Mouse (Mus musculus): ENCODE measurements around the gene Evx2.

Gene Evx2

DNA sequence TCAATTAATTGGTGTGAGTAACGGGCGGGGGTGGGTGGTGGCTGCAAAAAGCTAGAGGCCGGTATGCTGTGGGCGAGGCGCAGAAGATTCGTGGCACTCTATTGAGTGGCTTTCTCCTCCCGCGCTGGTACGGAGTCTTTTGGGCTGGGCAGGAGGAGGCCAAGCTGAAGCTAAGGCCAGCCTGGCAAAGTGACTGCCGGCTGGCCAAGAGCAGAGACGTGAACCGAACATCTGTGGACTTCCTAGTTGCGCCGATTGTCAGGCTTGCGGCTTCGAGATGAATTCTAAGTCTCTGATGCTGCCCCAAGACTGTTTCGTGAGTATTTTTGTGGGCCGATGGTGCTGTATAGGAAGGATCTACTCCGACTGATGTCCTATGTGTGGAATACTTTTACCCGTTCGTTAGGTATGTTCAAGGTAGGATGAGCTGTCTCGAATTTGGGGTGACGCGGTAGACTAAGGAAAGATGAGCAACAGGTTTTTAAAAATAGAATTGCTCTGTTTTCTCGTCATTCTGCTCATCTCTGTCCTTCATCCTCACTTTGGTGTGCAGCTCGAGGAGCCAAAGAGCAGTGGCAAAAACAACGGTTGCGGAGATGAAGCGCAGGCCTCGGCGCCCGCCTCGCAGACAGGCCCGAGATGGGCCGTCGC is 8.0 kb upstream of the Evx2 start:
- no peak for DNase-seq (ENCODE audit: low spot score in 2 of 2)

DNA sequence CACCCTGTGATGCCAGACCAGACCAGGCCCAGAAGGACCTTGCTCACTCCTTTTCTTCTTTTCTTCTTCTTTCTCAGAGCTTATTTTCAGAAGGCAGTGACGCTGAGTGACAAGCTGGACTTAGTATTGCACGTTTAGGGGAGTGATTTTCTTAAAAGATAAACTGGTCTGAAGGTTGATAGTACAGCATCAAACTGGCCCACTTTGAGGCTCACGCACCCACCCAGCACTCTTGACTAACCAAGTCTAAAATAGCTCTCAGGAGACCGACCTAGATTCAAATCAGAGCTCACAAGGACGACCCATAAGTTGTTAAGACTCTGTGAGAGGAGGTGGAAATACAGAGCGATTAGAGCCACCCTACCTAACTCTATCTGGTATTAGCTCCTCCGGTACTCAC is 7.1 kb upstream of the Evx2 start:
- DNase-seq (ENCODE audit: low spot score in 2 of 2) = no peak

DNA sequence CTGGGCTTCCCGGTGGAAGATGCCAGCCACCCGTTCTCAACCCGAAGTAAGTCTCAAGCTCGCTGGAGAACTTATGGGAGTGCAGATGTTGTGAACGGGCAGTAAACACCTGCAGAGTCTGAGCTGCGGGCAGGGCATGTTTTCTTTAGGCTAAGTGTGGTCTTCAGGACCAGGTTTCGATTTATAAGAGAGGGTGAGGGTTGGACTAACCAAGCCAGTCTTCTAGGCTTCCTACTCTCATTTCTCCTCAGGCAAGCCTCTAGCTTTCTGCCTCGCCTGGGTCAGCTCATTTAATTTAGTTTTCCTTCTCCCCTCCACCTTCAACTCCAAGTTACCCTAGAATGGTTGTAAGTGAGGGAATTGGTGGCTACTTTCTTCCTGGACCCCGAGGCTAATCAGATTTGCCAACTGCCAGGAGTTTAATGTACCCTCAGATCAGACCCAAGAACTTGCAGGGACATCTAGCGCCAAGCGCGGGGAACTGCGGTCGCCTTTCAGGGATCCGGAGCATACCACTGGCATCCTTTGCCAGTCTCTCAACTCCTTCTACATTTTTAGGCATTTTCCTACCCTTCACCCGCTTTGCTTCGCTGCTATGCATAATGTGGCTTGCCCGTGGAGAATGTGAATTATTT is 4.1 kb upstream of the Evx2 start:
- no peak for DNase-seq (ENCODE audit: low spot score in 2 of 2)

DNA sequence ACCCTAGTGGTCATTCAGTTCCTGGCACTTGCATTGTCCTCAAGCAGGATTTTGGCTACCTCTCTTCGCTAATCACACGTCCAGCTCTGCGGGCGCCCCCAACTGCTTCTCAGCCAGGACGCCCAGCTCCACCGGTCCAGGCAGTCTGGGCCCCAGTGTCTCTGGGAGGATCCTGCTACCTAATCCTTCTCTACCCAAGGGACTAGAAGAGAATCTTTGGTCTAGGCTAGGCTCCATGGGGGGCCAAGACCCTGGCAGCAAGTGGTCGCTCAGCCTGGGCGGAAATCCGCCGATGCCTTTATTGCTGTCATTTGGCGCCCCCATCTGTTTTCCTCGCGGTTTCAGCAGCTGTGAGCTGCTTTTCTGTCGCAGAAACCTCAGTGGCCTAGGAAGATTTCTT is 2.3 kb upstream of the Evx2 start:
- DNase-seq (ENCODE audit: low spot score in 2 of 2) = no peak

DNA sequence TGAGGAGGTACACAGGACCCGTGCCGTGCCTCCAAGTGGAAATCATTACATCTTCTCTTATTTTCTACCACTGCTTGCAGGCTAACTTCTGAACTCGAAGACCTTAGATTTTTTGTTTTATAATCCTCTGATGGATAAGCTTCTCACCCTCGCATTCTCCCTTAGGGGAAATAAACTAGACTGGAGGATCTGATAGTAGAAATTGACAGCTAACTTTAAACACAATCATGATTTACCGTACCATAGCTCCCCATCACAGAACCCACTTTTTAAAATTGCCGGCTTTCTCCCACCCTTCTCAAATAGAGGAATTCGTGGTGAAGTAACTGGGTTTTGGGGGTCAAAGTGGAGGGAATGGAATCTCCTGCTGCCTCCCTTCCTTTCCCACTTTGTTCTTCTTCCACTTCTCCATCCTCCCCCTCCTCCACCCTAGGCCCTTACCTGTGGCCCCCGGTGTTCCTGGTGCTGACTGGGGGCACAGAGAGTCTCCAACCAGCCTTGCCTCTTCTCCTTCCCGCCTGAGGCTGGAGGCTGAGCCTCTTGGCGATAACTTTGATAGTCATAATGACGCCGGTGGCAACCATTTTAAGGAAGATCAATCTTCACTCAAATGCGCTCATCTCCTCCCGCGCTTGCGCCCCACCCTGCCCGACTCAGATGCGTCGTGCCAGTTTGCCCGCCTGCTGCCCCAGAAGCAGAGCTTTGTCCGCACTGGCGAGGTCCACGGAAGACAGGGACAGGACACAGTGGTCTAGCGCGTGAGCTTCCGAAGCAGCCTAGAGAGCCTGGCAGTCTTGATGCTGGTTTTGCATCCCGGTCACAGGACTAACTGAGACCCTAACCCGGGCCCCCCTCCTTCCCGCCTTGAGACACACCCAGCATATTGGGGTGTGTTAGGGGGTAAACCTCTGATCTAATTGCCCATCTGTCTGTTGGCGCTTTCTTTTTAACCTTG is 1.3 kb upstream of the Evx2 start:
- no peak for DNase-seq (ENCODE audit: low spot score in 2 of 2)

DNA sequence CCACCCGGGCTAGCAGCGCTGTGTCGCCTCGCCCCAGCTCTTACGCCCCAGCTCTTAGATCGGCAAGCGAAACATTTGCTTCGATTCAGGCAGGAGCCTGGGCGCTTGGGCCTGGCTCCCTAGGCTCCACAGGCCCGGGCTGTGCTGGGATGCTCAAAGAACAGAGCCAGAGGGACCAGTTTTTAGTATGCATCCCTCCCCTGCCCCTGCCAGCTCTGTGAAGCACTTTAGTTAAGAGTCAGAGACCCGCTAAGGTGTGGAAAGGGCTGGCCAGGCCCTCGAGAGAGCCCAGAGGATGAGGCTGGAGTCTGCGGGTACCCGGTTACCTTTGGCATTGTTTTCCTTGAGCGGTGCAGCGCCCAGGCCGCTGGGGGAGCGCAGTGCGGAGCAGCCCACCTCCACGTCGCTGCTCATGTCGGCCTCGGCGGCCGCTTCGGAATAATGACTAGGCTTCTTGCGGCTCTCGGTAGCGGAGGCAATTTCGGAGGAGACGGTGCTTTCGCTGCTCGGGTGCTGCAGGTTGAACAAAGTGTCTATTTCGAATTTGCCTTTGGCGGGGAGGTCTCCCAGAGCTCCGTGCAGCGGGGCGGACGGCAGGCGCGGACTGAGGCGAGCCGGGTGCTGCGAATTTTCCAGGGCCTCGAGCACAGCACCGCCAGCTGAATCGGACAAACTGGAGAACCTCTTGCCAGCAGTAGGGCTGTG is 538 bp downstream of the Evx2 start:
- no peak for DNase-seq (ENCODE audit: low spot score in 2 of 2)

DNA sequence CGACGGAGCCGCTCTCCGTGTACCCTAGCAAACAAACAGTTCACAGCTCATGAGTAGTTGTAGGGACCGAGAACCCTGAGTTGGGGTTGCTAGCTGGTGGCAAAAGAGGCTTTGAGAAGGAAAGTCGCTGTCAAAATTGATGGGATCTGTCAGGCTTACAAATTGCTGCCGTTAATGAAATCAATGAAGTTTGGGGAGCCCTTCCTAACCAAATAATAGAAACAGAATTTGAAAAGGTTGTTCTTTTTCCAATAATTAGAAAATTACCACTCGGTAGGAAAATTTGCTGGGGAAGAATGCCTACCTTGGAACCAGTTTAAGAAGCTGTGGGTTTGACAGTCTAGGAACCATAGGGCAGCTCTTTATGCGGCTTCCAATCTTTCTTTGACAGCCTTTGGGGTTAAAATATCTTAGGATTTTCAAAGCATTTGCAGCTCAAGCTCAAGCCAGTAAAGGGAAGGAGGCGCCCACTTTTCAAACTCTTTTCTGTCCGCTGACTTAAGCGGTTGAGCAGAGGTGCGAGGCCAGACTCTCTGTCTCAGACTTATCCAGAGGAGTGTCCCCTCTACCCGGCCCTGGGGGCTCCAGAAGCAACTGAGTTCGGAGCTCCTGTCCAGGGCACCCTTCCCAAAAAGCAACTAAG is 1.2 kb downstream of the Evx2 start:
- no peak for DNase-seq (ENCODE audit: low spot score in 2 of 2)

DNA sequence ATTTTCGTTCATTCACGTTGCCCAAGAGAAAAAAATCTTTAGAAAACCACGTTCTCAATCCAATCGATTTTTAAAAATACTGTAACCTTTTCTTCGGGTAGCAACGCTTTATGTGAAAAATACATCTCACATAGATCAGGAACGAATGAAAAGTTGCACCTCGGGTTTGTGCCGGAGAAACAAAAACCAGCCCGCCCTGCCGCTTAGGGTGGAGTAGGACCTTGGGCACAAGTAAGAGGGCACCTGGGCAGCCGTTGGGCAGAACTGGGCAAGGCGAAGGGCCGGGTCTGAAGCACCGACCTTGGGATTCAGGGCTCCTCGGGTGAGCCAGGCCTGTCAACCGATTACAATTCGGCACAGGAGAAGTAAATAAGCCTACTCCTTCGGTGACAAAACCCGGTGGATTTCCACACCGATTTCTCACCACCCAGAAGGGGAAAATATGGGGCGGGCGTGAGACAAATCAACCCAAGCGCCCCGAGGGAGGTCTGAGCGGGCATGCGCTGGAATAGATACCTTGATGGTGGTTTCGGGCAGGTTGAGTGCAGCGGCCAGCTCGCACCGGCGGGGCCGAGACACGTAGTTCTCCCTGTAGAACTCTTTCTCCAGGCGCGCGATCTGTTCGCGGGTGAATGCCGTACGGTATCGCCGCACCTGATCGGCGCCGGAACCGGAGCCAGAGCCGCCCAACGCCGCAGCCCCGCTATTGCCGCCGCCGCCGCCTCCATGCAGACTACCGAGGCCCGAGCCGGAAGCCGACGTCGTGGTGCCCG is 1.9 kb downstream of the Evx2 start:
- no peak for DNase-seq (ENCODE audit: low spot score in 2 of 2)

DNA sequence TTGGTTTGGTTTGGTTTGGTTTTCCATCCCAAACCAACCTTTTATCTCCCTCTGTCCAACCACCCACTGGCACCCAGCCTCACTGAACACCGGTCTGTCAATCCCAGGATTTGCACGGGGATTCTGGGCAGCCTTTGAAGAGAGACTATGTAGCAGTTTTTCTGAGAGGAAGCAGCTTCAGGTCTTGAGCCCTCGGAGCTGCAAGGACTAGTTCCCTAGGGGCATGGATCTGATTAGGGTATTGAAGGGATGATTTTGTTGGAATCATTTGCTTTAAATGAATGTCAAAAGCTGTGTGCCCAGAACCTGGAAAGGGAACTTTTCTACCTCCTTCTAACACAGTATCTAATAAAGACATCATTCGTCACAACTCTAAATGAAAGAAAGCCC is 2.7 kb downstream of the Evx2 start:
- DNase-seq (ENCODE audit: low spot score in 2 of 2) = no peak

DNA sequence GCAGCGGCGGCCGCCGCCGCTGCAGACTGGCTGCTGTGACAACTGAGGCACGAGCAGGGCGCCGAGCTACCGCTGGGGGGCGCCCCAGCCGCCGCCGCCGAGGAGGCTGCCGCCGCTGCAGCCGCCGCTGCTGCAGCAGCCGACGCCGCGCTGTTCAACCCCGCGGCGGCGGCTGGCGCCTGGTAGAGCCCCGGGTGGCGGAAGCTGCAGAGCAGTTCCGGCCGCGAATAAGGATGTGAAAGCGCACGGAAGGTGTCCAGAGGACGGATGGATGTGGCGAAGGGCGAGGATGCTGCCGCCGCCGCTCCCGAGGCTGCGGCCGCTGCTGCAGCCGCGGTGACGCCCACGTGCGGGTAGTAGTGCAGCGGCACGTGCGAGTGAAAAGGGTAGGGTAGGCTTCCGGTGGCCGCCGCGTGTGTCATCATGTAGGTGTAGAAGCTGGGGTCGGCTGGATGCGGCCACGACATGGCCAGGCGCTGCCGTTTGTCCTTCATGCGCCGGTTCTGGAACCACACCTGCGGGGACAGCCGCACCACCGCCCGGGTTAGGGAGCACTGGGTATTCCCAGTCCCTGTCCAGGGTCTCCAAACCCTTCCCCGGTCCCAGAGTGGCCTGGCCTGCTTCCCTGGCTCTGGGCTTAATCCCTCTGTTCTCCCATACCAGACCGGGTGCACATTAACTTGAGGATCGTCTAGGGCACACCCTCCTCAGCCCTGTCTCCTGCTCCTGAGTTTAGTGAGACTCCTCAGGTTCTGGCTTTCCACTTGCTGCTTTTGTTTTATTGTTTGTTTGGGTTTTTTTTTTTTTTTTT is 3.3 kb downstream of the Evx2 start:
- peak; percentile 44 to 49 for DNase-seq (ENCODE audit: low spot score in 2 of 2)

DNA sequence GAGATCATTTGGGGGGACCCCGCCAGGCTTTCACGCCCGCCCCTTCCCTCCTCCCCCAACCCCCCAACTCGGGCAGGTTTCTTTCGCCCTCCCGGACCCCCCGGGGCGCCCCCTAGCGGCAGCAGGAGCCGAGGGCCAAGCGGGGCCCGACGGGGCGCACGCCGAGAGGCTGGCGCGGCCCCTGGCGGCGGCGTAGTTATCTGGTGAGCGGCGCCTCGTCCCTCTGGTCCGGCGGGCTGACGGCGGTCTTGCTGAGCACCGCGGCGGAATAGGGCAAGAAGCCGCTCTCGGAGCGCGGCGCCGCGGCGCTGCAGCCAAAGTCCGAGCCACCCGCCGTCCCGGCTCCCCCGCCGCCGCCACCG is 4.0 kb downstream of the Evx2 start:
- DNase-seq (ENCODE audit: low spot score in 2 of 2) = no peak

DNA sequence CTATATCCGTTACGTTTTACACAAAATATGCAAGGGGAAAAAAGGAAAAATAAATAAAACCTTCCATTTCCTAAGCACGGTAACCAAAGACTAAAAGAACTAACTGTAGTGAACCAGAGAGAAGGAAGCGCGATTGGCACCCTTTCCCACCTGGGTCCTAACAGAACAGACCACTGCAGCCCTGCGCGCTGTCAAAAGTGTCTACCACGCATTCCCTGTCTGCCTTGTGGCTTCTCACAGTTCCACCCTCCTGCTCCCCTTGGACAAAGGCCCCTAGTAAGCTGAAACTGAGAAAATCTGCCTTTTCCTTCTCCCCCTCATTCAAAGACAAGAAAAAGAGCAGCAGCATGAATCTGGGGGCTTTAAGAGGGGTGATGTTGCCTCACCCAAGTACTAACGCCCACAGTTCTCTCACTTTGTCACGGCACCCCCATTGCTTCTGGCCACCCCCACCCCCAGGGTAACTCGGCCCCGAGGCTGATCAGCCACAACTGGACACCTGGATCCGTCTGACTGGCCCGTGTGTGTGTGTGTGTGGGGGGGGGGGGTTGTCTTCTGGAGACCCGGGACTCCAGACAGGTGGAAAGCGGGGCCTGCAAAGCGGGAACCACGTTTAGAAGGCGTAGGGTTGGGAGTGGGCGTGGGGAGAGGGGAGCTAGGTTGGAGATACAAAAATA is 4.5 kb downstream of the Evx2 start:
- no peak for DNase-seq (ENCODE audit: low spot score in 2 of 2)

DNA sequence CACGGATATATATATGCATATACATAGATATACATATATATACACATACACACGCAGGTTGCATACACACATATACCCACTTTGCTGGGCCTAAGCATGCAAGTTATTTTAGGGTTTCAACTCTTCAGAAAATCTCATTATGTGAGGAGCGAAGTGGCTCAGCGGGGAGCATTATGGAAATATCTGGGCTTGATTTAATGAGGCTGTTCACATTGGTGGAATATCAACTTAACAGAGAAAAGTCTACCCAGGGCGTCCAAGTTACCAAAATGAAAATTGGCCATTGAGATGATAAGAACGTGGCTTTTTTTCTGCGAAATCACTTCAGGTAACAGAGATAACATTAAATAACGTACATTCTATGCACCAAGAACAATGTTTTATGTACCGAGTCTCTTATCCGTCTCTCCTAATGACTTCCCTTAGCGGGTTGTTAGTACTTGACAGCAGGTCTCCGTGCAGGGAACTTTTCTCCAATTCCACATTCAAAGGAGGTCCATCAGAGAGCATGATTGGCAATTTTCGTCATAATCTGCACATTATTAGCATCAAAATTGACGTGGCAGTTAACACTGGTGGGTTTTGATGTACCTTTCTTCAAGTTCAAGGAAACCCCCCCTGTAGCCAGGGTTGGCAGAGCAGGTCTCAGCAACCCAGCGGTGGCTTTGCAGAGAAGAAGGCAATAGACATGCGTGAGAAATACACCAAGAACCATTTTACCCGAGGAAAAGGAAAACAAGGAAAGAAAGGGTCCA is 5.4 kb downstream of the Evx2 start:
- no peak for DNase-seq (ENCODE audit: low spot score in 2 of 2)

DNA sequence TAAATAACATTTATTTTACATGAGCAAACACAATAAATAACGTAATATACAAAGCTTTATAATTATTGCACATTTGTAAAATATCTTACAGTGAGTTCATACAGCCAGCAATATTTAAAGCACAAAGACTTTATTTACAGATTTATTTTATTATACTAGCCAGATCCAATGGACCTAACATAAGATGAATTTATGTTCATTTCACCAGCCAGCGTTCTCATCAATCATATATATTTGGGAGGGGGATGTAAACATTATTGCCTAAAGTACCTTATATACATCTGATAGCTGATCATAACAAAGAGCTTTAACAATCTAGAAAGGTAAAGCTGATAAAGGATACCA is 6.4 kb downstream of the Evx2 start:
- no peak for DNase-seq (ENCODE audit: low spot score in 2 of 2)

DNA sequence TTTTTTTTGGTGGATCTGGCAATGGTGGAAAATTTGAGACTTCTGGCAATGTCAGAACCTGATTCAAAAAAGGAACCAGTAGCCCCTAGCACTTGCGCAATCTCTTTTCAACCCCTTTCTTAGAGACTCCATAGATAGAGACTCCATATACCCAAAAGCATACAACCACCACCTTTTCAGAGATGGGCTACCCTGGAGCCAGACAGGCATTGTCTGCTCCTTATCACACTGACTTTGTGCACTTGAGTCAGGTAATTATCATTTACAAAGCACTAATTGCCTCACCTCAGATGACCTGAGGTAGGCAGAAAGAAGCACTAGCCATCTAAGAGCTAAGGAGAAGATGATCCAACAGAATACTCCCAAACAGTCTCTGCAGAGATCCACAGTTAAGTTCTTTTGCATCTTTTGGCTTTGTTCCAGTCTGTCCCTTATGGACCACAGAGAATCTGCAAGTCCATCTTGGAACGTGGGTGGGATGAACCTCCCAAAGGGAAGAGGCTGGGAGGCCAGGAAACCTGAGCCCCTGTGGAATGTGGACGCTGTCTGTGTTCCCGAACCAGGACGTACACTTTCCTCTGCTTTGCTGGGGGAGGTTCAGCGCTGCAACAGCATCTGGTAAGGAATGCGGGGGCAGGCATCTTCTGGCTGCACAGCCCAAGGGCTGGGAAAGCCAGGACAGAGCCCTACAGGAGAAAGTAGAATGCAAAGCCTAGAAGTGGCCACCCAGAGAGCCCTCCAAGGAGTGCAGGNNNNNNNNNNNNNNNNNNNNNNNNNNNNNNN is 12.1 kb downstream of the Evx2 start:
- no peak for DNase-seq (ENCODE audit: low spot score in 2 of 2)

DNA sequence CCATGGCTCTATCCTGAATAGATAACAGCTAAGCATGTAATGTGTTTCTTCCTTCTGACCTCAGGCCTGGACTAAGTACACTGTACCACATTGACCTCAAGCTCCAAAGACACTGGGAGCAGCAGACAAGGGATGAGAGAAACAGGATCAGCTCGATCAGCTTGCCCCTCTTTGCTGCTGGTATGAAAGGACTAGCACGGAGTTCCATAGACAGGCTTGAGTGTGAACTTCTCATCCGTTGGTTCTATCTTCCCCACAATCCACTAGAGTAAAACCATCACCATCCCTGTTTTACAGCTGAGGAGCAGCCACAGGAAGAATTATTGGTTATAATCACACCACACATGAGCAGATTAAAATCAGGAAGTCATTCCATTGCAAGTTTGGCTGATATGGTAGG is 13.7 kb downstream of the Evx2 start:
- DNase-seq (ENCODE audit: low spot score in 2 of 2) = no peak

DNA sequence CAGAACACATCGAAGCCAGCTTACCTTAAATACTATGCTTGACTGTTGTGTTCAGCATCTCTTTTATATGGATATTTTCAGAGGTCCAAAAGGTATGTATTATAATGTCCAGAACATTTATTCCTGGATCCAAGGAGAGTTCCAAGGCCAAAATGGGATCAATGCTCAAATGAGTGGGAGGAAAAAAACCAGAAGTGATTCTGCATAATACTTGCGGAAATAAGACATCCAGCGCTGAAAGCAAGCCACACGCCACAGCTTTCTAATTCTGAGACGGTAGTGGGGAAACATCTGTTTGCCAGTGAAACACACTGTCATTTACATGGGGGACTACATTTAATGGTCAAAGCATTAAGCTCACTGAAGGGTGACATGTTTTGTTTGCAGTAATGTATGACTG is 16.9 kb downstream of the Evx2 start:
- no peak for DNase-seq (ENCODE audit: low spot score in 2 of 2)

DNA sequence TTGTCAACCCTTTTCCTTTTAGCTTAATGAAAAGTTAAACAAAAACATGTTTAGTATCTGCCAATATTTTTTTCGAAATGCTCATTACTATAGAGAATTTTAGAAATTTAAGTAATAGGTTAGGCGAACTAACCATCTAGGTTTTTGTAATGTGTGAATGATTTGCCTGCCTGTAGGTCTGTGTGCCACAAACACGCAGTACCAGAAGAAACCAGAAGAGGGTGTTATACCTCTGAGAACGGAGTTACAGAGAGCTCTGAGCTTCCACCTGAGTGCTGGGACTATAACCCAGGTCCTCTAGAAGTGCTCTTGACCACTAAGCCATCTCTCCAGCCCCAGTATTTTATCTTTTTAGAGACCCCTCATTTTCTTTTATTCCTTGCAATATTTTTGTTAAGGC is 23.9 kb downstream of the Evx2 start:
- DNase-seq (ENCODE audit: low spot score in 2 of 2) = no peak

Data from natural killer cell, adult 2 months (primary cell).